Mouse (Mus musculus): ENCODE measurements around the gene Cluap1.

The Cluap1 gene

DNA sequence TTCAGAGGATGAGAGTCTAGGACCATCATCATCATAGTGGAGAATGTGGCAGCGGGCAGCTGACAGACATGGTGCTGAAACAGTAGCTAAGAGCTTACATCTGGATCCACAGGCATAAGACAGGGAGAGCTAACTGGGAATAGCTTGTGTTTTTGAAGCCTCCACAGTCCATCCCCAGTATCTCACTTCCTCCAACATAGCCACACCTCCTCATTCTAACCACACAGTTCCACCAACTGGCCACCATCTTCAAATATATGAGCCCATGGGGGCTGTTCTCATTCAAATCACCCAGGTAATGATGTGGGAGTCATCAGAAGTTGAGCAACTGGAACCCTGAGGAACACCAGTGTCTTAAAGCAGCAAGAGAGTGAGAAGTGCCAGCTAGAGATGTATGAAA, 42.5 kb downstream of the Cluap1 start:
- DNase-seq, result no peak

GRCm38 (mm10) chr16:3956369-3956768, 47.8 kb downstream of the Cluap1 start:
- peak; percentile 72 for DNase-seq

DNA sequence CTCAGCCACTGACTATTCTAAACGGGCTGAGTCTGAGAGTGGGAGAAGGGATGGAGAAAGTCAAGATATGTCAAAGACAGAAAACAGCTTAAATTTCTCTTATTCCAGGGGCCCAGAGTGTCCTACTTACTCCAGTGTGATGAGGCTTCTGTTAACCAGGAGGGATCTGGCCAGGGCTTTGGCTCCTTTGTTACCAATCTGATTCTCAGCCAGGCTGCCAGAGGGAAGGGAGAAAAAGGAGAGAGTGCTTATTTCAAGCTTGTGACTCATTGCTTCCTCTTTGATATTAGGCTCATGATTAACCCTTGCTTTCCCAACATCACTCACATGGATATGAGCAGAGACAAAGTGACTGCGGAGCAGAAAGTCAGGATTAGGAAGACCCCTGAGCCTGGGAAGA, 50.7 kb downstream of the Cluap1 start:
- peak; percentile 72 for DNase-seq

DNA sequence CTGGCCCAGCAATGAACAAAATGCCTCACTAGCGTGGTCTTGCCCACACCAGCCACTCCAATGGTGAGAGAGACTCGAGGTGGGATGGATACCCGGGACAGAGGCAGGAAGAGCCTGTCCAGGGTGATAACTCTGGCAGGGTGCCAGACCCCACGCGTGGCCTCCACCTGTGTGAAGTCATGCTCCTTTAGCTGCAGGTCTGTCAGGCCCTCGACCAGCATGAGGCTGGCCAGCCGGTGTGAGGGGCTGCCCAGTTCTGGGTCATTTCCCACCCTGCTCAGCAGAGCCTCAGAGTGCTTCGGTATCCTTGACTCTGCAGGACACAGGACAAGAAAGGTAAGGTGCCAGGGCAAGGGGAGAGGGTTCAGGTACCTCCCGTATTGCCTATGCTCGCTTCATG, 56.4 kb downstream of the Cluap1 start:
- DNase-seq, result peak; percentile 42

DNA sequence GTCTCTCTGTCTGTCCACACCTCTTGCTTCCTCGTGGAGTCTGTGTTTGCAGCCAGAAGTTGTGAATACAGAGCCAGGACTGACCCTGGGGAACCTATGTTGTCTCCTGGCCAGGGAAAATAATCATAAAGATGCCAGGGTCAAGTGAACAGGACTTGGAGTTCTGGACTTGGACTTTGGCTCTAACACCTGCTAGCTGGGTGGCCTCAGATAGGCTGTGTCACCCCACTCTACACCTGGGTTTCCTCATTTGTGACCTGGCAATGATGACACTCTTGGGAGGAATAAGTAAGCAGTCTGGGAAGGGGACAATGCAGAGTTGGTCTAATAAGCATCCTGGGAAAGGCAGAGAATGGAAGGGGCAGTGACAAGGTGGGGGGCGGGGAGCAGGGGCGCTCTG, 56.9 kb downstream of the Cluap1 start:
- DNase-seq, result no peak

- DNase-seq, result peak; percentile 47
Observed at GRCm38 (mm10) chr16:3974456-3974855, 65.9 kb downstream of the Cluap1 start.

DNA sequence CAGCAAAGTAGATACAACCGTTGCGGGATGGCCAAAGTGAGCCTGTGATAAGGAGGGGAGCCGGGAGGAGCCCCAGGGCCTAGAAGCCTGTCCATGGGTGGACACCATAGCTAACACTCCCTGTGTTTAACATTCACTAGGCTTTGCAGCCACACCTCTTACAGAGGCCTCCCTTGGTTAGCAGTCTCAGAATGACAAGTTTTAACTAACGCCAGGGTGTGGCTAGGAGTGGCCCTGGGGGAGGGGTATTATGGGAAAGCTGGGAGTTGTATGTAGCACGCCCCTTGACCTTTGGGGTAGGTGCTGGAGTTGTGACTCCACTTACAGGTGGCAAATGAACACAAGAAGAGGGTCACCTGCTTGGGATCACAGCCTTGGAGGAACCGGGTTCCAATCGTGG, 67.1 kb downstream of the Cluap1 start:
- no peak for DNase-seq

DNA sequence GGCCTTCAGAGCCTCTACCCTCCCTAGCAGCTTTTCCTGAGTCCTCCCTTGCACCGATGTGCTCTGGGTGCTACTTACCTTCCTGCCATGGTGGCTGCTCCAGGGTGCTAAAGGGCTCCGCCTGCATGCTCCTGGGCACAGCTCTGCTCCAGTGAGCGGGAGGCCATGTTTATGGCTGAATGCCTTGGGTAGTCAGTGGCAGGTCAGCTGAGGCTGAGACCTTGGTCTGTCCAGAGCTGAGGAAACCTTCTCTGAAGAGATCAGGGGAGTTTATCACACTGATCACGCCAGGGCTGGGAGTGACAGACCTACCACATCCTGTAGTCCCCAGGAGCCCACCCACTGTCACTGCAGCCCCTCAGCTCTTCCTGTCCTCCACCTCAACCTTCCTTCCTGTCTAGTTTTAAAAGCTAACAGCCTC, 67.7 kb downstream of the Cluap1 start, which contains the start of gene Nlrc3:
Nlrc3 (minus strand) TSS at position 382 of the 421 bp plus-strand sequence.
- DNase-seq, result no peak

DNA sequence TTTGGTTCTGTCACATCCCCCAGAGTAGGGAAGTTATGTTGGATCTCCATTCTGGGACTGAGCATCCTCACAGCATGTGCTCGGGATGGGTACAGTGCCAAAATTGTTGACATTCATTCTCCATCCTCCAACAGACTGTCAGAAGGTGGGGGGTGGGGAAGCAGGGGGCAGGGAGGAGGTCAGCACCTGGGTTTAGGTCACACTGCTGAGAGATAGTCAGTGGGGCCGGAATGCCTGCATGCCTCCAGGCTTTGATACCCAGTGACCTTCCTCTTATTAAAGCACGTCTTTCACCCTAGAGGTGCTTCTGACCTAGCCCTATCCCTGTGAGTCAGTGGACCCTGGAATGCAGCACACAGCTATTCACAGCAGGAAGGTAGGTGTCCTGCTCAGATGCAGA, 68.1 kb downstream of the Cluap1 start:
- no peak for DNase-seq

DNA sequence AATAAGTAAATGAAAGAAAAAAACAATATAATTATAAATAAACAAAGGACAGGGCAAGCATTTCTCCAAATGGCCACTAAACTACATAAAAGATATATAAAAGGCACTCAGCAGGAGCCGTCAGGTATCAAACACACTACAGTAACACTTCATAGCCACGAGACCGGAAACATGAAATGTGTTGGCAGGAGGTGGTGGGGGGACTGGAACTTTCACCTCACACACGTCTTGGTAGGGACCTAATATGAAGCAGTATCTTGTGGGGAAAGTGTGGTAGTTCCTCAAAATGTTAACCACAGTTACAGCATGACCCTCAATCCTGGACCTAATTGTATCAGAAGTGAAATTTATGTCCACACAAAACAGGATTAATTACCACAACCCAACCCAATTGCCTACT, 73.6 kb downstream of the Cluap1 start:
- DNase-seq, result no peak

DNA sequence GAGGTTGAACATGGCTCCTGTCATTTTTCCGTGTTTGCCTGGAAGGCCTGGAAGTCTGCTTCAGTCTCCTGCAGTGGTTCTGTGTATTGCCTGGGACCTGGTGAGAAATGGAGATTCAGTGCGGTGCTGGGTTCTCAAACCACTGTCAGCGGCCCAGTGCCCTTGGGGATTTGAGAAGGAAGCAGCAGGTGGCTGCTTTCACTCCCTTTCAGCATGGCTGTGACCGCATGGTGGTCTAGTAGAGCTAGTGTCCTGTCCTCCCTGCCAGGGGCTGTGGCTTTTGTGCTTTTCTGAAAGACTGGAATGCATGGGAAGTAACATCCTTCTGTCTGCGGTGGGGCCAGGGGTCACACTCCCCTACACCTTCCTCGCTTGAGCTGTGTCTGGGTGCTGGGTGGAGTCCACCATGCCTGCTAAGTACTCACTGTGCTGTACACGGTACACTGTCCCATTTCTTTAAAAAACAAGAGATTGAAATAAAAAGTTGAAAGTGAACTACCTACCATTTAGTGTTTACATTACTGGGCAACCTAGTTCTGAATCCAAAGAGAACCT, 74.6 kb downstream of the Cluap1 start:
- DNase-seq, result no peak

DNA sequence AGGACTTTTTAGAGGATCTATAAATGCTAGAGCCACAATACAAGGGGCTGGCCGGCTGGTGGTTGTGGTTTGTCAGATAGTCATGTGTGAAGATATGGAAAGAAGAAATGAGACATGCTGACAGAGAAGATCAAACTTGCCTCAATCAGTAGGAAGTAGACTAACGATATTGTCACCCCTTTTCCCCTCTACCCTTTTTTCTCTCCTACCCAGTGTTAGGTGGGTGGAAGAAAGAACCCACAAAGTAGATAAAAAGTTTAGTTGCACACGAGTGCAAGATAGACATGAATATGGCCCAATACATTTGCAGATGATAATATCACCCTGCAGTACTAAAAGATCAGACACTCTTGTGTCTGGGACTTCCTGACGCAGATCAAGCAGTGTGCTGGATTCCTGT, 79.8 kb downstream of the Cluap1 start:
- no peak for DNase-seq

Measured in cerebellum, adult 9-10 months (tissue).